Mouse (Mus musculus) layer of hippocampus, adult 8-10 months (tissue): Measurements from ENCODE around the gene Tfr2. TPM values are rescaled to one million over a fixed set of nuclear protein-coding genes. Genes with fewer than 3 reads are reported as not detected.

ENCODE experiments used
- DNase-seq, 2 experiments: peaks; one replicate each; pipeline ENCODE4 v3.0.0; 2022; ENCODE audit warnings: low spot score in 2 of 2
- total RNA-seq, 4 experiments: library from RNA; stranded (reverse); gene quantifications; 2 replicates each; pipeline ENCODE4 v1.2.4; 2022

Gene Tfr2
- total RNA-seq = 10 to 100 TPM; 12.5 to 21.7 (median 15.9) TPM

DNA sequence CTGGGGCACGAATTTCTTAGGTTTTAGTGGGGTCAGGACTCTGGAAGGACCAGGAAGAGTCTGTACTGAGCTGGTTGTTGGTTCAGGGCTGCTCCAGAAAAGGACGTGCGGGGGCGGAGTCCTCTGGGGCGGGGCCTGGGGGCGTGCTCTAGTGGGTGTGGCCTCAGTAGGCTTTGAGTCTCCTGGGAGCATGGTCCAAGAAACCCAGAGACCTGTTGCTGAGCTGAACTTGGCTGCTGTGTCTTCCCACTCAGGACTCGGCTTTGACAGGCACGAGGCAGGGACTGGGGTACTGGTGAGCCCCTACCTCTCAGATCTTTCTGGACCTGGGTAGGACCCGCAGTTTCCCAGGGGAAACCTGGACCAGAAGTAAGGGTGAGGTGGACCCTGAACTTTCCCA lies at the start of gene Tfr2:
Gene Tfr2, plus strand, starts transcription at position 176 of the 400 bp plus-strand sequence.
- DNase-seq = no peak

DNA sequence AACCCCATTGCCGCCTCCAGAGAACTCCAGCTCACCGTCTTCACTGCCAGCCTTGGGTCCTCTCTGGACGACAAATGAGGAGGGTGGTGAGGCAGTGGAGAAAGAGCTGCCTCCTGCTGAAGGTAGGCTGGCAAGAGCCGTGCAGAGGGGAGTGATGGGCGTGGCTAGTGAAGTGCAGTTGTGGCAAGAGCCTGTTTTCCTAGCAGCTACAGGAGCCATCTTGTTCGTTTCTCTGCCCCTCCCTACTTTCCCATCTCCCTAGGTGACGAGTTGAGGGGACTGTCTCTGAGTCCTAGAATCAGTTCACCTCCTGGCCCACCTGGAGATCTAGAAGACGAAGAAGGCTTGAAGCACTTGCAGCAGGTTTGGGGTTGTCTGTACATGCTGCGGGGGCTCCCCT lies 47.8 kb upstream of the Tfr2 start:
- DNase-seq = no peak

DNA sequence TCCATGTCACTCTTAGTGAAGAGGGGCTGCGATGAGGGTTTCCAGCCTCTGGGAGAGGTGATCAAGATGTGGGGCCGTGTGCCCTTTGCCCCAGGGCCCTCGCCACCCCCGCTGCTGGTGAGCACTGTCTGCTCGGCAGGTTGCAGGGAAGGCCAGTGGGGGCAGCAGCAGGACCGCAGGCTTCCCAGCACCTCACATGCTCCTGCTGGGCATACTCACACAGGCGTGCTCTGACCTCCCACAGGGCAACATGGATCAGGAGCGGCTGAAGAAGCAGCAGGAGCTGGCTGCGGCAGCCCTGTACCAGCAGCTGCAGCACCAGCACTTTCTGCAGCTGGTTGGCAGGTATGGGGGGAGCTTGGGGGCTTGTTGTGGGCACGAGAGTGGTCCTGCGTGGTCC lies 46.9 kb upstream of the Tfr2 start:
- DNase-seq = no peak

DNA sequence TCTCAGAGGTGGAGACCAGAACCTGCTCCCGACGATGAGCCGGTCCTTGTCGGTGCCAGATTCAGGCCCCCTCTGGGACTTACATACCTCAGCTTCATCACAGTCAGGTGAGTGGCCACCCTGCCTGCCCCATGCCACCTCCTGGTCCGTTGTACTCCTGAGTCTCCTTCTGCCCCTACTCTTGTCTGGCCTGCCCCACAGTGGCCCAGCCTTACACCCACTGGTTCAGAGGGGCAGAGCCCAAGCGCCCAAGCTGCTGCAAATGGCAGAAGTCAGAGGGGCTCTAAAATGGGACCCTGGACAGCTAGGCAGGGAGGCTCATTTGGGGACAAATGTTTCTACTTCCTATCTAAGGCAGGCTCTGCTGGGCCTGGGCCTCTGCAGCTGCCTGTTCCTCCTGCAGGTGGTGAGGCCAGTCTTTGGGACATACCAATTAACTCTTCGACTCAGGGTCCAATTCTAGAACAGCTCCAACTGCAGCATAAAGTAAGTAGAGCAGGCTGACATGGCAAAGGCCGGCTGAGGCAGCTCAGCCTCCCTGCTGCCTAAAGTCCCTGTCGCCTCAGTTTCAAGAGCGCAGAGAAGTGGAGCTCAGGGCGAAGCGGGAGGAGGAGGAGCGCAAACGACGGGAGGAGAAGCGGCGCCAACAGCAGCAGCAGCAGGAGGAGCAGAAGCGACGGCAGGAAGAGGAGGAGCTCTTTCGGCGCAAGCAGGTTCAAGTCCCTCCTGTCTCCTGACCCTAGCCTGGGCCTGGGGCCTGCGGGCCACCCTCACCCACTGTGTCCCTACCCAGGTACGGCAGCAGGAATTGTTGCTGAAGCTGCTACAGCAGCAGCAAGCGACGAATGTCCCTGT lies 46.0 kb upstream of the Tfr2 start:
- DNase-seq = no peak

DNA sequence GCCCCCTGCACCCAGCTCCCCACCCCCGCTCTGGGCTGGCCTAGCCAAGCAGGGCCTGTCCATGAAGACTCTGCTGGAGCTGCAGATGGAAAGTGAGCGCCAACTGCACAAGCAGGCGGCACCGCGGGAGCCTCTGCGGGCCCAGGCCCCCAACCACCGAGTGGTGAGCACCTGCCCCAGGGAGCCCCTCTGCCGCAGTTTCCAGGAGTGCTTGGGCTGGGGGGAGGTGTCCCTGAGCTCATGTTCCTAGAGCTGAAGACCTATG lies 45.5 kb upstream of the Tfr2 start:
- no peak for DNase-seq

DNA sequence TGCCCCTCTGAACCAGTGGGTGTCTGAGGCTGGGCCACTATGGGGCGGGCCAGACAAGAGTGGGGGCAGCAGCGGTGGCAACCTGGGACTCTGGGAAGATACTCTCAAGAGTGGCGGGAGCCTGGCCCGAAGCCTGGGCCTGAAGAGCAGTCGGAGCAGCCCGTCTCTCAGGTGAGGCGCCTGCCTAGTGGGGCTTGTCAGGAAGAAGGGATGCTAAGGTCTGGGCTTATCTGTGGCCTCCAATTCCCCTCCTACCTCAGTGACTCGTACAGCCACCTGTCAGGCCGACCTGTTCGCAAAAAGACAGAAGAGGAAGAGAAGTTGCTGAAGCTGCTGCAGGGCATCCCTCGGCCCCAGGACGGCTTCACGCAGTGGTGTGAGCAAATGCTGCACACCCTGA lies 45.0 kb upstream of the Tfr2 start:
- no peak for DNase-seq

DNA sequence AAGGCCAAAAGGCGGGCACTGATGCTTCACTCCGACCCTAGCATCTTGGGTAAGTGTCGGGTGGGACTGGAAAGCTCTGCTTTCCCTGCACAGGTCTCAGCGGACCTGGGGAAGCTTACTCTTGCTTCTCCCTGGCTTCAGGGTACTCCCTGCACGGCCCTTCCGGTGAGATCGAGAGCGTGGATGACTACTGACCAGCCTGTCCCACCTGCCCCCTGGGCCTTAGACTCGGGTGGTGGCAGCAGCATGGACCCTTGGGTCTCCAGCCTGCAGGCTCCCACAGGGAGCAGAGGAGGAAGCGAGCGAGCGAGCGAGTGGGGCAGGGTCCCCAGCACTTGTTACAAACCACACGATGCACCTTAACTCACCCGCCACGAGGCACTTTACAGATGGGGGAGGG lies 44.1 kb upstream of the Tfr2 start:
- DNase-seq = no peak

DNA sequence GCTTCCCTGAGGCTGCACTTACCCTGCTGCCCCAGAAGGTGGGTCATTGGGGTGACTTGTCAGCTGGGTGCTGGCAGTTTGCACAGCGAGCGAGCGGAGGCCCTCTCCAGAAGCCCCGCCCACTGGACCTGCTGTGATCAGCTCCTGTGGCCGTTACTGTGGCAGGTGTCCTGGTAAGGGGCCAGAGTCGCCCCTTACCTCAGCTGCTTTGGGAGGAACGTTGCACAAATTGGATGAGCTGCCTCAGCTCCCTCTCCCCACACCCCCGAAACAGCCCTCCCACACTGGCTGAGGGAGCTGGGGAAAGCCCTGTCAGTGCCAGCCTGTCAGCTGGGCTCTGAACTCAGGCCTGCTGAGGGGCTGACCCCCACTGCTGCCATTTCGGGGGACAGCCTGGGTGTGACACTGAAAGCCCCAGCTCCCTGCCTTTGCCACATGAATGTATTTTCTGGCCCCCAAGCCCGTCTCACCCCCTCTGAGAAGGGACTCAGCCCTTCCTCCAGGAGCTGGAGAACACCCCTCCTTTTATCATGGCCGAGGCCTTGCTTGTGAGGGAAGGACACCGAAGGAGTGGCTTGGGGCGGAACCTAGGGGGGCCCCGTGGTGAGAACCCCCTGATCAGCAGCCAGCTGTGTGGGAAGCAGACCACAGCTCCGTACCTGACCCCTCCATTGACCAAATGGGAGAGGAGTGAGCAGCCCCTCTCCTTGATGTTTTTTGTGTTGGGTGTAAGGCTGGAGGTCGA lies 43.3 kb upstream of the Tfr2 start:
- DNase-seq = no peak

DNA sequence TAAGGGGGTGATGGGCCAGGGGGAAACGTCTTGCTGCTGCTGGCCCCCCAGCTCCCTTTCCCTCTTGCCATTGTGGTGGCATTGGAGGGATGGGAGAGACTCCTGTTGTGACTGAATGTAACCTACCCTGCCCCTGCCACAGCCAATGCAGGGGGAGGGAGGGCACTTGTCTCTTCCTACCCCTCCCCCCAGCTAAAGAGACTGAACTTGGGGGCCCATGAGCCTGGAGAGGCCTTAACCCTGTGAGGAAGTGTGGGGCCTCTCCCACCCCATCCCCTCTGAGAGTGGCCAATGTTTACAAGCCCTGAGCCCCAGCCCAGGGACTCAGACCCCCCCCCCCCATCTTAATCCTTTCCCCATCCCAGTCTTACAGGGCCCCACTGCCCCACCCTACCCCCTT lies 42.2 kb upstream of the Tfr2 start:
- no peak for DNase-seq

DNA sequence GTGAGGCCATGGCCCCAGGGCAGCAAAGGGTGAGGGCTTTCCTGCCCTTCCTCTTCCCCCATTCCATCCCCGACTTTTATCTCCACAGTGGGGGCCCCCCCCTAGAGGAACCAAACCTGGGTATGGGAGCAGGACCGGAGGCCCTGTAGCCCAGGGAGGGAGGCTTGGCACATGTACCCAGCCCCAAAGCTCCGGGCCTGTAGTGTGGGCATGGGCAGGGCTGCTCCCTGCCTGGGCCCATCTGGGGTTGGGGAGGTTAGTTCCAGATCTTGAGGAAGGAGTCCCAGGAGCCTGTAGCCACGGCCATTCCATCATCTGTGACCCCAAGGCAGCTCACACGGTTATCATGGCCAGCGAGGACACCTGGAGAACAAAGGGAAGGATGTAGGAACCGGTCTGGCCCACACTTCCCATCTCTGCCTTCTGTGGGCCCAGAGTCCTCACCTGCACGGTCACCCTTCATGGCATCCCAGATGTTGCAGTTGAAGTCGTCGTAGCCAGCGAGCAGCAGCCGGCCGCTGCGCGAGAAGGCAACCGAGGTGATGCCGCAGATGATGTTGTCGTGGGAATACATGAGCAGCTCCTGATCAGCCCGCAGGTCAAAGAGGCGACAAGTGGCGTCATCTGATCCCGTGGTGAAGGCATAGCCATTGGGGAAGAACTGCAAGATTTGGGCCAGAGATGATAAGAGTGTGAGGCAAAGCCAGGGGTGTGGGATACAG lies 41.2 kb upstream of the Tfr2 start:
- DNase-seq = no peak

DNA sequence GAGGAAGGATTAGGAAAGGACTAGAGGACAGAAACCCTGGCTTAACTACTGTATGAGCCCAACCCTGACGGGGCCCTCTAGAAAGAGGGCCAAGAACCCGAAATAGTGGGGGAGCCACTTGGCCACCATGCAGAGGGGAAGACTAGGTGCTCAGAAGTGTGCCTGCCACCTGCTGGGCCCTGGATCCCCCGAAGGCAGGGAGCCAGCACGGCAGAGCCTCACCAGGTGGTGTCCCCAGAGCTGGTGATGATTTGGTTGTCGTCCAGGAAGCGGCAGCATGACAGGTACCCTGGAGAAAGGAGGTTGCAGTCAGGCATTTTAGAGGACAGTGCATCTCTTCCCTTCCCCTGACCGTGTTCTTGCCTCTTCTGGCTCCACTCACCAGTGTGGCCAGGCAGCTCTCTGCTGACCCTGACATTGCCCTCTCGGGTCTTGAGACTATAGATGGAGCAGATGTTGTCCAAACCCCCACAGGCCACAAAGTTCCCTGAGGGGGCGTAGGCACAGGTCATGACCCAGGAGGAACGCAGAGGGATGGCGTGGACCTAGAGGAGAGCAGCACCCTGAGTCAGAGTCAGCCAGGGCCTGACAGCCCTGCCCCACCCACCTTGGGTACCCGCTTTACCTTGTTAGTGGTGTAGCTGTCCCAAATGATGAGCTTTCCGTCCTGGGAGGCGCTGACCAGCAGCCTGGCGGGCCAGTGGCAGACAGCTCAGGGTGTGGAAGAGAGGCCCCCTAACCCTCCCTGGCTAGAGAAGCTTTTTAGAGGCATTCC lies 40.2 kb upstream of the Tfr2 start:
- DNase-seq = no peak

DNA sequence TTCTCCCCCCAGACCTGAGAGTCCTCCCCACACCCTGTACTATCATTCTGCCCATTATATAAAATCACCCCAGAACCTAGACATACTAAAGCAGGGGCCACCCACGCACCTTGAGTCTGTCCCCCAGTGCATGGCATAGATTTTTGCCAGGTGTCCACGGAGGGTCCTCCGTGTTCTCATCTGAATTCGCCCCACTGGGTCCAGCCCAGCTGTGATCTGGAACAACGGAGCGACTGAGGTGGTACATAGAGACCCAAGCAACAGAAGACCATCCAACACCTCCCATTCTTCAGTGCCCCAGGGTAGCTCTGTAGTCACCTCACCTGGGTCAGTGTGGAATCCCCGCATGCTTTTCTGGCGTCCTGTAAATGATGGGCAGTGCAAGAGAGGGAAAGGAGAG lies 39.6 kb upstream of the Tfr2 start:
- DNase-seq = no peak

DNA sequence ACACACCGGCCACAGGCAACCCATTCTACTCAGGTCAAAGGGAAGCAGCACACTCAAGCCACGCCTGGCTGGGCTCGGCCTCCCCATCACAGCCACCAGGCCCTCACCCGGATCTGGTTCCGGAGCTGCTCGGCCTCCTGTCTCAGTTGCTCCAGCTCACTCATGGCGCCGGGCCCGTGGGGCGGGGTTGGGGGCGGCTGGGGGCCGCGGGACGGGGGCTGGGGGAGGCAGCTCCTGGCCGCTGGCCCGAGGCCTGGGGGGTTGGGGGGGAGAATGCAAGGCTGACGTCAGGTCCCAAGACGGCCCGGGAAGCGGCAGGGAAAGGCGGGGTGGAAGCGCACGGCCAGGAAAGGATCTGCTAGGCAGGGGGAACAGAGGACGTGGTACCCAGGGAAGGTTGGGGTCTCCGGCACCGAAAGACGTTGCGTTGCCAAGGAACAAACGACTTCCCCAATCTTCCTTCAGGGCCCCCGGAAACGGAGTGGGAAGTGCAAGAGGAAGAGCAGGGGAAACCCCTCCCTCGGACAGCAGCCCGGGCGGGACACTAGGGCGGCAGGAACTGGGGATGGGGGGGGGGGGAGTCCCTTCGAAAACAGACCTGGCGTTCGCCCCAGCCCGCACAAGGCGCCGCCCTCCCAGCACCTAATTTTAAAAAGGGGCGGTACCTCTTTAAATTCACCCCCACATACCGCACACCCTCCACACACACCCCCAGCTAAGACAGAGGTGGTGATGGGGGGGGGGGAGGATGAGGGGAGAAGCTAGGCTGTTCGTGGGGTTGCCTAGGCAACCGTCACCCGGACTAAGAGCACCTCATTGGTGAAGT lies 38.8 kb upstream of the Tfr2 start:
- DNase-seq = peak; percentile 77 to 88

DNA sequence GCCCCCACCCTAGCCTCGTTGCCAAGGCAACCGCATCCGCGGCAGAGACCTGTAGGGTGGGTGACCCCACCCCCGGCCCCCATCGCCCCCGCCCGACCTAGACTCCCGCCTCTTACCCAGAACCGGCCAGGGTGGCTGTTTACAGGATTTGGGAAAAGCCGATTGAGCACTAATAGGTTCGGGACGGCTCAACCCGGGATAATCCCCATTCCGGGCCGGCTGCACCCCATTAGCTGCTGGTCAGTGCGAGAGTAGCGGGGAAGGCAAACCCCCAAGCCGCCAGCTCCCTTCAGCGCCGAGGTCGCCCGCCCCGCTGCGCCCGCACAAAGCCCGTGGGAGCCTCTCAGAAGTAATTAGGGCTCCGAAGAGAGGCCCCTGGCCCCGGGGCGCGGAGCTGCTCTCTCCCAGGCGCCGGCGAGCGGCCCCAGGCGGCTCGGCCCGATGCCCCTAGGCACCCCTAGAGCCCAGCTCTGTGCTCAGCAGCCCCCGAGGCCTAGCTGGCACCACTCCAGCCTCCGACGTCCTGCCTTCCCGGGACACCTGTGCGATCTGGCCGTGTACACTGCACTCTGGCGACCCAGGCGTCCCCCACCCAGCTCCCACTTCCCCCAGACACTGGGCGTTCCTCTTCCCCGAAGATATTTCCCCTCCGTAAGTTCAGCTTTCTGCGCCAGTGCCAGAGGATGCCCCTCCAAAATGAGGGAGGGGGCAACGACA lies 38.1 kb upstream of the Tfr2 start:
- no peak for DNase-seq

DNA sequence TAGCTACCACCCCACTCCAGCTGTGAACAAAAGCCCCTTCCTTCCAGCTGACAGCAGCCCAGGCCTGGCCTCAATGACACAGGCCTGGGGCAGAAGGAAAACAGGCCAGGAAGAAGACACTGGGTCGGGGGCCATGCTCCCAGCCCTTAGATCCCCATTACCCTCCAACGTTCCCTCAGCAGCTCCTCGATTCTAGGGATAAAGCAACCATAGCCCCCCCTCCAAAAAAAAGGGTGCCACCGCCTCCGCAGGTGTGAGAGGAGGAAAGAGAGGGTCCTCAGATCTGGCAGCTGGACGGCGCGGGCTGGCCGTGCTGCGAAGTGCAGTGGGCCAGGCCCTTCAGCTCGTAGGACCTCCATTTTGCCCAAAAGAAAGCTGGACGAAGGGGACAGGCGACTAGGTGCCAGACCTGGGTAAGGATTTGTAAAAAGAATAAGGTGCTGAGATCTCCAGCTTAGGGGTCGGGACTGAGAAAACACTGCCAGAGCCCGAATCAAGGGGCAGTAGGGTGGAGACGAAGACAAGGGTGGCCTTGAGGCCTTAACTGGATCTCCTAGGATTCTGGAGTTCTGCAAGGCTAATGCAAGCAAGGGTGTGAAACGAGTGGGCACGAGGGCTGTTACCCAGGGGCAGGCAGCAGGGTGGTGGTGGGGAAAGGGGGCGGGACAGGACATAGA lies 37.4 kb upstream of the Tfr2 start:
- no peak for DNase-seq

DNA sequence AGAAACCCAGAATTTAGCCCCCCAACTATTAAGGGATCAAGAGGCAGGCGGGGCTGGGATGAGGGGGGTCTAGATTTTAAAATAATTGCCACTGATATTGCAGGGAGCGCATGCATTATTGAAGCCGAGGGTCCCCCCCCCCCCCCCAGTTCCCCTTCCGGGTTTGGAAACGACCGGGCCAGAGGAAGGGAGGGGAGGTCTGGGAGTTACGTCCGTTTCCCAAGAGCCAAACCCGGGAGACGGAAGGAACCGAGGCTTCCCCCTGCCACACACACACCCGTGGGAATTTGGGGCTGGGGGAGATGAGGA lies 36.9 kb upstream of the Tfr2 start:
- DNase-seq = no peak

DNA sequence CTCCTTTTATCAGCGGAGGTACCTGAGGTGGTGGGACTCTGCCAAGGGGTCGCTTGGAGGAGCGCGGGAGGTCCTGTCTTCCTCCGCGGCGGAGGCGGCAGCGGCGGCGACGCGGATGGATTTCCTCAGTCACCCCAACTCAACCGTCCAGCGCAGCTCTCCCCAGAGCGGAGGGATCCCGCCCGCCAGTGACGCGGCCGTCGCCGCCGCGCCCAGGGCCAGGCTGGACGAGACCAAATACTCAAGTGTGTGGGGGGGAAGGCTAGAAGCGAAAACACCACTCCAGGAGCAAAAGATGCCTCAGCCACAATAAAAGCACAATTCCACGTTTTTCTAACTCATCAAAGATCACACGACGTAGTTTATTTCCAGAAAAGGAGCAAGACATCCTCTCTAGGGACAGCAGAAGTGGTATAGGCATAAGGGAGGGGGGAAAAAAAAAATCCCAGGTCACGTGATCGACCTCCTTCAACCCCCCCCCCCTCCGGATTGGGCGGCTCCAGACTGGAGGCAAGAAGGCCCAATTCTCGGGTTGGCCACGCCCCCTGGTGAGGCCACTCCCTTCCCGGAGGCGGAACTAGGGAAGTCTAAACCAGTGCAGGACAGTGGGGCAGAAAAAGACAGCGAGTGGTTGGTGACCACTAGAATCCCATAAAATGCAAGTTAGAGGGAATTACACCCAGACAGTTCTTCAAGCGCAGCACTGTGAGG lies 36.4 kb upstream of the Tfr2 start, which contains the start of the genes Epo and Gnb2:
Gene Epo, minus strand, starts transcription at position 126 of the 711 bp plus-strand sequence.
Gene Gnb2, minus strand, starts transcription at position 394 of the 711 bp plus-strand sequence.
- DNase-seq = peak; percentile 97

DNA sequence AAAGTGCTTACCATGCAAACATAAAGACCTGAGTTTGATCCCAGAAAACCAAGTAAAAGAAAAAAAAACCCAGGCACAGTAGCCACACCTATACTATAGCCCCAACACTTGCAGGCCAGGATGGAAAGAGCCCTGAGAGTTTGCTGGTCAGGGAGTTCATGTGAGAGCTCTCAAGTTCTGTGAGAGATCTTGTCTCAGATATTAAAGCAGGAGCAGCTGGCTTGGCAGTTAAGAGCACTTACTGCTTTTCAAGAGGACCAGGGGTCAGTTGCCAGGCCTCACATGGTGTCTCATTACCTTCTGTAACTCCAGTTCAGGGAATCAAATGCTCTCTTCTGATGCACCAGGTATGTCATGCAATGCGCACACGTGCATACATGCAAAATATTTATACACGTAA lies 34.9 kb upstream of the Tfr2 start:
- DNase-seq = peak in 1 of 2 experiments; percentile 6

DNA sequence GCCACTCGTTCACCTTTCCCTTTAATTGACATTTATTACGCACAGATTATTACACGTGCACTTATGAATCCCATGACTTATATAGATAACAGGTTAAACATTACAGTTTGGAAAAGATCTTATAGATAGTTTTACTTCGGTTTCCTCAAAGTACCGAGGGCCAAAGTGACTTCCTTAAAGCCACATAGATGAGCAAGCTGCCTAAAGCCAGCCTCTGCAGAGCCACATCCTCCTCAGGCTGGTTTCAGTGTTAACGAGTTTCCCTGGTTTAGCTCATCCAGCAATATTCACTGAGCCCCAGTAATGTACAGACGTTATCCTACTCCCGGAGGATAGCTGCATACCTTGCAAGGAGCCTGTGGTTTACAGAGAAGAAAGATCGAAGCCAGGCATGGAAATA lies 34.3 kb upstream of the Tfr2 start:
- no peak for DNase-seq
